Mouse (Mus musculus): ENCODE results near the gene Myo3b. TPM values are rescaled to one million over a fixed set of nuclear protein-coding genes. Genes with fewer than 3 reads are reported as not detected.

The Myo3b gene
- total RNA-seq (2023), result 1 to 10 TPM in 1 of 2 experiments, under 1 TPM in 1; 0.90 to 1.1 TPM

GRCm38 (mm10) chr2:70038752-70039151, at the start of gene Myo3b:
Gene Myo3b, plus strand, starts transcription at chr2:70039126.

Other genes starting within 250 kb of the Myo3b start
- 1 to 10 TPM; 1.9 to 4.2 TPM for gene Ccdc173, start 249.6 kb upstream of the Myo3b start, total RNA-seq (2023)
- 10 to 100 TPM; 37.7 to 47.8 TPM for gene Phospho2, start 249.5 kb upstream of the Myo3b start, total RNA-seq (2023)
- gene Klhl23, start 217.2 kb upstream of the Myo3b start, total RNA-seq (2023), result under 1 TPM in 1 of 2 experiments, not detected in 1; 0.21 TPM
- 100 to 1,000 TPM; 180 to 187 TPM for gene Ssb, start 177.6 kb upstream of the Myo3b start, total RNA-seq (2023)
- gene Mettl5, start 153.5 kb upstream of the Myo3b start, total RNA-seq (2023), result 10 to 100 TPM; 24.7 to 27.7 TPM
- 10 to 100 TPM; 86.2 to 91.3 TPM for gene Ubr3, start 141.9 kb upstream of the Myo3b start, total RNA-seq (2023)